Mouse (Mus musculus) midbrain, embryonic 13.5 days (tissue): ENCODE measurements around the gene Sec16a. TPM values are rescaled to one million over a fixed set of nuclear protein-coding genes. Genes with fewer than 3 reads are reported as not detected.

ENCODE experiments used
- ATAC-seq: fragments of 200-750 bp; cut with Nextera tagmentation; 2 replicates; pipeline ENCODE4 v1.8.0; 2017; ENCODE audit warnings: mild to moderate bottlenecking, moderate TSS enrichment, moderate library complexity
- H3K27ac ChIP-seq: fragments of 300-500 bp; sonication (generic); 2 replicates; pipeline ENCODE4 v1.5.1; 2015; ENCODE audit warnings: inconsistent platforms, mild to moderate bottlenecking, moderate library complexity
- H3K27me3 ChIP-seq: fragments of 300-500 bp; sonication (generic); 2 replicates; pipeline ENCODE4 v1.6.1; 2015; ENCODE audit warnings: mild to moderate bottlenecking, inconsistent platforms
- H3K36me3 ChIP-seq: fragments of 300-500 bp; sonication (generic); 2 replicates; pipeline ENCODE4 v1.6.1; 2015; ENCODE audit warnings: mild to moderate bottlenecking, inconsistent platforms
- H3K4me1 ChIP-seq: fragments of 300-500 bp; sonication (generic); replicated peaks from 2 replicates; pipeline ENCODE4 v1.6.1; 2015; ENCODE audit warnings: inconsistent platforms
- H3K4me2 ChIP-seq: fragments of 300-500 bp; sonication (generic); replicated peaks from 2 replicates; pipeline ENCODE4 v1.6.1; 2015; ENCODE audit warnings: moderate library complexity, mild to moderate bottlenecking, inconsistent platforms
- H3K4me3 ChIP-seq: fragments of 300-500 bp; sonication (generic); replicated peaks from 2 replicates; pipeline ENCODE4 v1.5.1; 2015; ENCODE audit warnings: mild to moderate bottlenecking, inconsistent platforms
- H3K9ac ChIP-seq: fragments of 300-500 bp; sonication (generic); replicated peaks from 2 replicates; pipeline ENCODE4 v1.6.1; 2015; ENCODE audit warnings: mild to moderate bottlenecking, inconsistent platforms
- H3K9me3 ChIP-seq: fragments of 300-500 bp; sonication (generic); 2 replicates; pipeline ENCODE4 v1.6.1; 2016; ENCODE audit warnings: mild to moderate bottlenecking, inconsistent platforms
- WGBS: fragments of 180-500 bp; shearing (Covaris S2); methylation state at CpG from one replicate; pipeline ENCODE4 v1.1.7; 2015; 5-methylcytosine and 5-hydroxymethylcytosine counted together
- microRNA-seq: library from miRNA; unstranded; fragments of <30 nt; microRNA quantifications from one replicate; pipeline ENCODE4, GENCODE M21; 2016
- polyA plus RNA-seq: library from polyadenylated mRNA; unstranded; fragments of >200 nt; fragmentation: Nextera tagmentation; extraction: Ambion mirVana; gene quantifications from 2 replicates; pipeline ENCODE4 v1.2.1, GENCODE M21; 2015

Gene Sec16a
- polyA plus RNA-seq, 1 experiment from 2014 or later: 22.8 TPM

GRCm38 (mm10) chr2:26368572-26368971 is 76.4 kb downstream of the Sec16a start:
- H3K9ac ChIP-seq: no peak overlapping the region
- H3K9me3 ChIP-seq: no peaks in the 10 kb centered on the region
- H3K36me3 ChIP-seq: peaks cover 97% of the 10 kb centered on the region
- no peaks in the 10 kb centered on the region for H3K4me1 ChIP-seq
- H3K27ac ChIP-seq: no peak overlapping the region
- no peaks in the 10 kb centered on the region for H3K27me3 ChIP-seq
- no peak for ATAC-seq
- no peak overlapping the region for H3K4me2 ChIP-seq
- 91% methylated on average over 1 of the region's 1 CpGs for WGBS
- no peak overlapping the region for H3K4me3 ChIP-seq

DNA sequence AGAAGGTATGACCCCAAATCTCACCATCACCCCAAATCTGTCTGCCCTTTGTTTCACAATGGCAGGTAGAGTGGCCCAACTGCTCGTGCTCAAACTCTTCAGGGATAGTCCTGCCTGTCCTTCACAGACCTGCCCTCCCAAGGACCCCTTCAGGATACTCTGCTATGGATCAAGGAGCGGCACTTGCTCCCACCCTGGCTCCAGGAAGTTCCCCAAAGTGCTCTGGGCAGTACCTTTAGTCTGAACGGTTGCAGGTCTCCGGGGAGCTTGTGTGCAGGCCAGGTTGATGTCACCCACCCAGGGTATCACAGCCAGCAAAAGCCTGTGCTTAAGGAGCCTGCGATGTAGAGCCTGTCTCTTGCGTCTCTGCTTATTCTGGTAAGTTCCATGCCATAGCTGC is 77.1 kb downstream of the Sec16a start:
- 95% methylated on average over 6 of the region's 6 CpGs for WGBS
- ATAC-seq: no peak

GRCm38 (mm10) chr2:26364738-26365465 is 80.1 kb downstream of the Sec16a start:
- Histone ChIP-seq H3K36me3 (peaks cover 74% of the 10 kb centered on the region), H3K9ac (no peak overlapping the region), H3K27me3 (no peaks in the 10 kb centered on the region), H3K27ac (no peak overlapping the region), H3K9me3 (no peaks in the 10 kb centered on the region), H3K4me3 (no peak overlapping the region), H3K4me2 (no peak overlapping the region), H3K4me1 (no peaks in the 10 kb centered on the region)
- 89% methylated on average over 10 of the region's 10 CpGs for WGBS
- ATAC-seq: no peak

More for the DNA sequence above, 77.1 kb downstream of the Sec16a start:
- Histone ChIP-seq H3K27me3 (no peaks in the 10 kb centered on the region), H3K4me2 (no peak overlapping the region), H3K36me3 (peaks cover 97% of the 10 kb centered on the region), H3K4me1 (no peaks in the 10 kb centered on the region), H3K9ac (no peak overlapping the region), H3K4me3 (no peak overlapping the region), H3K9me3 (no peaks in the 10 kb centered on the region), H3K27ac (no peak overlapping the region)

GRCm38 (mm10) chr2:26363481-26363880 is 81.5 kb downstream of the Sec16a start:
- no peak overlapping the region for H3K9ac ChIP-seq
- no peak for ATAC-seq
- WGBS: 90% methylated on average over 5 of the region's 5 CpGs
- no peaks in the 10 kb centered on the region for H3K4me1 ChIP-seq
- peaks cover 60% of the 10 kb centered on the region for H3K36me3 ChIP-seq
- H3K4me3 ChIP-seq: no peak overlapping the region
- no peaks in the 10 kb centered on the region for H3K27me3 ChIP-seq
- no peak overlapping the region for H3K4me2 ChIP-seq
- no peaks in the 10 kb centered on the region for H3K9me3 ChIP-seq
- H3K27ac ChIP-seq: no peak overlapping the region

GRCm38 (mm10) chr2:26362991-26363390 is 82.0 kb downstream of the Sec16a start:
- H3K4me1 ChIP-seq: no peaks in the 10 kb centered on the region
- ATAC-seq: no peak
- no peaks in the 10 kb centered on the region for H3K9me3 ChIP-seq
- H3K4me2 ChIP-seq: no peak overlapping the region
- peaks cover 55% of the 10 kb centered on the region for H3K36me3 ChIP-seq
- 92% methylated on average over 5 of the region's 5 CpGs for WGBS
- H3K4me3 ChIP-seq: no peak overlapping the region
- no peaks in the 10 kb centered on the region for H3K27me3 ChIP-seq
- no peak overlapping the region for H3K27ac ChIP-seq
- no peak overlapping the region for H3K9ac ChIP-seq

DNA sequence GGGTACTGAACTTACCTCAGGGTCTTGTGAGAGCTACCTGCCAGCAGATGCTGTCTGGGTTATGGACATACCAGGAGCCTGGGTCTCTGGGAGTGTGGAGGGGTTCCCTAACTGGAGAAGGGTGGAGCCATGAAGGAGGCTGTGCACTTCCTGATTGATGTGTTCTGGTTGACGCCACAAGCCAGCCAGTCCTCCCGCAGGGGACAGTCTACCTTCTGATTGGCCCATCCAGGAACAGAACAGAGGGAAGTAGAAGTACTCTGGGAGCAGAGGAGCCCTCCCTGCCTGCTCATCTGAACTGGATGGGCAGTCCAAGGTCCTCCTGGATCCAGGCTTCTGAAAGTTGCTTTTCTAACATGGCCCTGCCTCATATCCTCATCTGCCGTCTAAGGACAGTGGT is 84.2 kb downstream of the Sec16a start, which contains the start of gene Card9:
TSS of gene Card9 (minus strand) at position 147 of the 400 bp plus-strand sequence.
- Histone ChIP-seq H3K27ac (no peak within 1 kb of the TSS), H3K9me3 (no peaks in the 10 kb centered on the region), H3K27me3 (no peaks in the 10 kb centered on the region), H3K36me3 (peaks cover 33% of the 10 kb centered on the region), H3K9ac (no peak within 1 kb of the TSS), H3K4me1 (no peaks in the 10 kb centered on the region), H3K4me2 (no peak within 1 kb of the TSS), H3K4me3 (no peak within 1 kb of the TSS)
- ATAC-seq: no peak
- whole genome bisulfite sequencing: 51% methylated on average over 3 of the region's 3 CpGs

DNA sequence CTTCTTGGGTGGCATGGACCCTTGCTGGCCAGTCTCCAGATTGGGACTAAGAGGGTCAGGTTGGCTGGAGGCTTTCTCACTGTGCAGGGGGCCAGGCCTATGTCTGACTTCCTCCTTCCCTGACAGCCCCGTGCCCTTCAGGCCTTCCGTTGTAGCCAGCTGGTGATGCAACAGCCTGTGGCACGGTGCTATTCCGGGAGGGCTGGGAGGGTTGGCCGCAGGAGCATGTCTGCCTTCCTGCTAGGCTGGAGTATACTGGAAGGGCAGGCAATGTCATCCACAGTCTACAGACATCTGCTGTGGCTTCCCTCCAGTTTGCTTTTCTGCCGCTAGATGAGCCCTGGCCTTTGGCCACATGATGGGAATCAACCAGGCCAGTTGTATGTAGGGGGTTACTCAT is 85.0 kb downstream of the Sec16a start:
- H3K27me3 ChIP-seq: no peaks in the 10 kb centered on the region
- H3K4me3 ChIP-seq: no peak overlapping the region
- ATAC-seq: no peak
- no peaks in the 10 kb centered on the region for H3K4me1 ChIP-seq
- WGBS: 91% methylated on average over 6 of the region's 6 CpGs
- H3K36me3 ChIP-seq: peaks cover 27% of the 10 kb centered on the region
- H3K4me2 ChIP-seq: no peak overlapping the region
- H3K27ac ChIP-seq: no peak overlapping the region
- H3K9ac ChIP-seq: no peak overlapping the region
- no peaks in the 10 kb centered on the region for H3K9me3 ChIP-seq

Small RNA genes lying within 50 kb of the gene (microRNA-seq; reads per million reads assigned to microRNA genes)
- 1.0 reads per million for gene Mir6996

Other genes starting within 250 kb of the Sec16a start
- gene Lhx3, start 236.9 kb downstream of the Sec16a start, polyA plus RNA-seq: 0.17 TPM in 1 of 2 replicates, not detected in the other
- gene Qsox2, start 207.7 kb downstream of the Sec16a start, polyA plus RNA-seq: 15.4 and 15.7 TPM in 2 replicates
- gene Ccdc187, start 150.7 kb downstream of the Sec16a start, polyA plus RNA-seq: 0.17 and 0.23 TPM in 2 replicates
- 147 and 162 TPM in 2 replicates for gene Gpsm1, start 129.7 kb downstream of the Sec16a start, polyA plus RNA-seq
- gene Dnlz, start 93.1 kb downstream of the Sec16a start, polyA plus RNA-seq: 28.1 and 30.6 TPM in 2 replicates
- 1.4 and 2.3 TPM in 2 replicates for gene Card9, start 84.3 kb downstream of the Sec16a start, polyA plus RNA-seq
- gene Snapc4, start 64.6 kb downstream of the Sec16a start, polyA plus RNA-seq: 28.2 and 32.3 TPM in 2 replicates
- gene Entr1, start 55.9 kb downstream of the Sec16a start, polyA plus RNA-seq: 165 and 166 TPM in 2 replicates
- 107 and 110 TPM in 2 replicates for gene Pmpca, start 55.9 kb downstream of the Sec16a start, polyA plus RNA-seq
- gene Inpp5e, start 36.0 kb downstream of the Sec16a start, polyA plus RNA-seq: 28.0 and 28.6 TPM in 2 replicates
- 21.4 and 27.9 TPM in 2 replicates for gene Notch1, start 71.4 kb upstream of the Sec16a start, polyA plus RNA-seq
- 44.9 and 55.9 TPM in 2 replicates for gene Egfl7, start 134.8 kb upstream of the Sec16a start, polyA plus RNA-seq
- gene Gm20532, start 141.4 kb upstream of the Sec16a start, polyA plus RNA-seq: not detected in 2 replicates
- gene Agpat2, start 159.2 kb upstream of the Sec16a start, polyA plus RNA-seq: 4.0 and 5.3 TPM in 2 replicates
- gene Fam69b, start 183.2 kb upstream of the Sec16a start, polyA plus RNA-seq: 112 and 118 TPM in 2 replicates
- gene Lcn4, start 226.1 kb upstream of the Sec16a start, polyA plus RNA-seq: not detected in 2 replicates